Mouse (Mus musculus): ENCODE data around the gene Gm21865.
"Not testable (repeated sequence)": the region's sequence is repeated elsewhere in the genome, so short reads cannot be mapped to it uniquely, and the experiment has no call there.

Gm21865 gene

DNA sequence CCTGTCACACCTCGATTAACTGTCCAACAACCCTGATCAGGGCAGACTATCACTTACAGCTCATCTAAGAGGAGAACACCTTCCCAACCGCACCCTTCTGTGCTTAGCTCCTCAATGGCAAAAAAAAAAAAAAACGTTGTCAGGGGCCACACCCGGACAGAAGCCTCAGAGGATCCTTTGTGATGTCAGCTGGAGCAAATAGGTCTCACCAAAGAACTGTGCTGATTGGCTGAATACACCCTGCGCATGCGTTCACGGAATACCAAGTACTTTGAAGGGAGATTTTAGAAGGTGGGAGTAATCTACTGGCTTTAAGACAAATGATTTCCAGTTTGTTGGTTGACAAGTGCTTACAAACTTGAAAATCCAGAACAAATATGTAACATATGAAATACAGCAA, at the start of gene Gm21865:
Gm21865 (minus strand) TSS at position 101 of the 400 bp plus-strand sequence.
- not testable (repeated sequence) for DNase-seq (ENCODE audit: low read depth, low spot score)
